Mouse (Mus musculus) kidney, postnatal 0 days (tissue): ENCODE data around the gene Prrg2. TPM values are rescaled to one million over a fixed set of nuclear protein-coding genes. Genes with fewer than 3 reads are reported as not detected.

Experiments used
- ATAC-seq: fragments of 200-750 bp; cut with Nextera tagmentation; replicated peaks from 2 replicates; pipeline ENCODE4 v1.8.0; 2017; ENCODE audit warnings: low read depth, moderate number of reproducible peaks, moderate TSS enrichment, moderate library complexity; ENCODE audit not compliant: low FRiP score
- DNase-seq: peaks from one replicate; pipeline ENCODE4 v3.0.0-alpha.2; 2016; ENCODE audit warnings: low spot score
- H3K27ac ChIP-seq: fragments of 300-500 bp; sonication (generic); 2 replicates; pipeline ENCODE4 v1.5.1; 2014; ENCODE audit warnings: mild to moderate bottlenecking
- H3K27me3 ChIP-seq: fragments of 300-500 bp; sonication (generic); 2 replicates; pipeline ENCODE4 v1.6.1; 2014; ENCODE audit warnings: low read length, mixed read lengths; ENCODE audit not compliant: insufficient read depth
- H3K36me3 ChIP-seq: fragments of 300-500 bp; sonication (generic); 2 replicates; pipeline ENCODE4 v1.6.1; 2014; ENCODE audit warnings: low read length, mixed read lengths; ENCODE audit not compliant: insufficient read depth
- H3K4me1 ChIP-seq: fragments of 300-500 bp; sonication (generic); replicated peaks from 2 replicates; pipeline ENCODE4 v1.6.1; 2014; ENCODE audit warnings: antibody characterized with exemption, low read length, mixed read lengths; ENCODE audit not compliant: insufficient read depth
- H3K4me2 ChIP-seq: fragments of 300-500 bp; sonication (generic); 2 replicates; pipeline ENCODE4 v1.6.1; 2014; ENCODE audit warnings: mild to moderate bottlenecking, low read length, moderate library complexity, mixed read lengths
- H3K4me3 ChIP-seq: fragments of 300-500 bp; sonication (generic); replicated peaks from 2 replicates; pipeline ENCODE4 v1.5.1; 2014; ENCODE audit warnings: low read depth, low read length
- H3K9ac ChIP-seq: fragments of 300-500 bp; sonication (generic); 2 replicates; pipeline ENCODE4 v1.6.1; 2014; ENCODE audit warnings: low read depth, low read length
- H3K9me3 ChIP-seq: fragments of 300-500 bp; sonication (generic); replicated peaks from 2 replicates; pipeline ENCODE4 v1.6.1; 2016; ENCODE audit warnings: low read length, inconsistent platforms, mixed read lengths
- CTCF ChIP-seq: IDR thresholded peaks from 2 replicates; pipeline ENCODE4 v1.5.1; 2016; ENCODE audit warnings: antibody characterized with exemption, low read depth, mild to moderate bottlenecking, moderate library complexity
- WGBS: fragments of 180-500 bp; shearing (Covaris S2); extraction: QIAGEN DNeasy Blood & Tissue Kit; methylation state at CpG from one replicate; pipeline ENCODE4 v1.1.7; 2014; 5-methylcytosine and 5-hydroxymethylcytosine counted together
- microRNA-seq: library from miRNA; unstranded; fragments of <30 nt; microRNA quantifications from one replicate; pipeline ENCODE4, GENCODE M21; 2016
- polyA plus RNA-seq: library from polyadenylated mRNA; unstranded; fragments of >200 nt; fragmentation: Nextera tagmentation; extraction: Ambion mirVana; gene quantifications from 2 replicates; pipeline ENCODE4 v1.2.1, GENCODE M21; 2015

The Prrg2 gene
- polyA plus RNA-seq, 1 experiment from 2014 or later = 44.3 TPM

DNA sequence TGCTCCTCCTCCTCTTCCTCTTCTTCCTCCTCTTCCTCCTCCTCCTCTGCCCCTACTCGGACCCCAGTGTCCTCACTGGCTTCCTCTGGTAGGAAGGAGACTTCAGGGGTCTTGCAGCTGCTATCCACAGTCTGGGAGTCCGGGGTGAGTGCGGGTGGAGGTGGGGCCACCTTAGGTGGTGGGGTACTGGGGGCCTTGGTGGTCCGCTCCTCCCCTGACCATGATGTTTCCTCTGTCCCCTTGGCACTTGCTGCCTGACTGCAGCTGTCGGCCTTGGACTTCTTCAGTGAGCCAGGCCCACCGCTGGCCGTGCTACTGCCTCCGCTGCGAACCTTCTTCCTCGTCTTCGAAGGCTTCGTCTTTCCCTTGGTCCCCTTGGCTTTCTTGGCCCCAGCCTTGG is 56.0 kb downstream of the Prrg2 start:
- DNase-seq = no peak
- 95% methylated on average over 12 of the region's 12 CpGs for WGBS

DNA sequence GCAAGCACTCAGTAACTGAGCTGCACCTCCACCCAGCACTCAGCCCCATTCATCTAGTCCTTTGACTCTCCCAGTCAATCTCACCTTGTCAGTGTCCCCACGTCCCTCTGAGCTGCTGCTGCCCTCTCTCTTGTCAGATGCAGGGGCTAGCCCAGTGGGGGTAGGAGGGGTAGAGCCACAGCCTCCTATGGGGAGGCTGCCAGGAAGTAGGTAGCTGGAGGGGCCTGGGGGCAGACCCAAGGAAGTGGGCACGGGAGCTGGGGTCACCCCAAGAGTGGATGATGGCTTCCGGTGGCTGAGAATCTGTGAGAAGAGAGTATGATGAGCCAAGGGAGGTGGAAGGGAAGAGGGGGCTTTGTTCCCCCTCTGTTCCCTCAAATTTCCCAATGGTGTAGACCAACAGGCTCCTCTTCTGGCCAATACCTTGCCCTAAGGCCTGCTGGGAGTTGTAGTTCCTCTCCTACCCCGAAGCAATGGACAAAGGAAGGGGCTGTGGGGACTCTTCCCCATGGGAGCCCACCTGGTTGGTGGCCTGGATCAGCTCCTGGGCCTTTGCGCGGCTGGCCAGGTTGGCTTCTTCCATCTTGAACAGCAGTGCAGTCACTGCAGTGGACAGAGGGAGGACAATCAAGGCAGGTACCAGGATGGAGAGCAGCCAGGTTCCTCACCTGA is 57.0 kb downstream of the Prrg2 start:
- no peak for ATAC-seq
- no peak for TF ChIP-seq CTCF
- no peaks in the 10 kb centered on the region for H3K9me3 ChIP-seq
- 0 out of 2 replicates have a peak, but pooled peaks cover 3% of the 10 kb centered on the region for H3K4me1 ChIP-seq
- no peak for DNase-seq
- no peaks in the 10 kb centered on the region for H3K27me3 ChIP-seq
- H3K36me3 ChIP-seq = peaks cover 88% of the 10 kb centered on the region
- H3K9ac ChIP-seq = no peak overlapping the region
- H3K27ac ChIP-seq = no peak overlapping the region
- H3K4me2 ChIP-seq = no peak overlapping the region
- H3K4me3 ChIP-seq = no peak overlapping the region
- 89% methylated on average over 6 of the region's 6 CpGs for WGBS

More for the DNA sequence above, 56.0 kb downstream of the Prrg2 start:
- ATAC-seq = no peak
- Histone ChIP-seq H3K27me3 (no peaks in the 10 kb centered on the region), H3K9ac (no peak overlapping the region), H3K4me1 (0 out of 2 replicates have a peak, but pooled peaks cover 3% of the 10 kb centered on the region), H3K36me3 (peaks cover 86% of the 10 kb centered on the region), H3K9me3 (no peaks in the 10 kb centered on the region), H3K27ac (no peak overlapping the region), H3K4me3 (no peak overlapping the region), H3K4me2 (no peak overlapping the region)
- no peak for TF ChIP-seq CTCF

DNA sequence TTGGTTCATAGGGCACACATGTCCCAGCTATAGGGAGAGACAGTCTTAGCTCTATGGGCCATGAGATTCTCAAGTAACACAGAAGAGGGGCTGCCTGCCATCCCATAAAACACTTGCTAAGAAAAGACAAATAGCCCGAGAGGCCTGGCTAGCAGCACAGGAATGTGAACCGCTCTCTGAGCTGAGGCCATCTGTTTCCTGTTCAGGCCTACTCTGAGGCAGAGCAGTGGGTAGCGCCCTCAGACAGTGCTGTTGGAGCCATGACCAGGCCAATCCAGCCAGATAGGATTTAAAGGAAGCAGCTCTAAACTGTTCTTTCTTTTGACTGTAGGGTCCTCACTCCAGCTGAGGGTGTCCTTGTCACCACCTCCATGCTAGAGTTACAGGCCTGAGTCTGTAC is 57.9 kb downstream of the Prrg2 start:
- H3K27ac ChIP-seq = no peak overlapping the region

More for the DNA sequence above, 57.9 kb downstream of the Prrg2 start:
- no peak overlapping the region for H3K4me3 ChIP-seq
- peak; percentile 55 for DNase-seq
- H3K27me3 ChIP-seq = no peaks in the 10 kb centered on the region
- TF ChIP-seq CTCF = no peak
- H3K9me3 ChIP-seq = no peaks in the 10 kb centered on the region
- peaks cover 8% of the 10 kb centered on the region; the same call in 1 of the 2 replicates for H3K4me1 ChIP-seq
- WGBS = 47% methylated on average over 3 of the region's 3 CpGs
- H3K9ac ChIP-seq = no peak overlapping the region
- no peak overlapping the region for H3K4me2 ChIP-seq
- peaks cover 88% of the 10 kb centered on the region for H3K36me3 ChIP-seq
- no peak for ATAC-seq

Small RNAs within 50 kb of the gene (microRNA-seq; reads per million reads assigned to microRNA genes)
- not detected for gene Mir7054

Other genes with a start within 250 kb of the Prrg2 start
- 57.6 and 62.4 TPM in 2 replicates for gene Nup62, start 246.6 kb downstream of the Prrg2 start, polyA plus RNA-seq
- 0.88 and 1.0 TPM in 2 replicates for gene Il4i1, start 246.3 kb downstream of the Prrg2 start, polyA plus RNA-seq
- gene Atf5, start 246.0 kb downstream of the Prrg2 start, polyA plus RNA-seq = 4.2 and 5.3 TPM in 2 replicates
- gene Akt1s1, start 213.7 kb downstream of the Prrg2 start, polyA plus RNA-seq = 108 and 111 TPM in 2 replicates
- 78.0 and 87.0 TPM in 2 replicates for gene Tbc1d17, start 213.6 kb downstream of the Prrg2 start, polyA plus RNA-seq
- gene Pnkp, start 205.5 kb downstream of the Prrg2 start, polyA plus RNA-seq = 34.0 and 36.4 TPM in 2 replicates
- gene Ptov1, start 192.9 kb downstream of the Prrg2 start, polyA plus RNA-seq = 377 and 412 TPM in 2 replicates
- 91.4 and 97.8 TPM in 2 replicates for gene Med25, start 170.0 kb downstream of the Prrg2 start, polyA plus RNA-seq
- 19.9 and 21.1 TPM in 2 replicates for gene Fuz, start 166.6 kb downstream of the Prrg2 start, polyA plus RNA-seq
- 55.8 and 55.9 TPM in 2 replicates for gene Ap2a1, start 133.2 kb downstream of the Prrg2 start, polyA plus RNA-seq
- gene Tsks, start 119.5 kb downstream of the Prrg2 start, polyA plus RNA-seq = 0.13 and 0.14 TPM in 2 replicates
- gene Cpt1c, start 87.8 kb downstream of the Prrg2 start, polyA plus RNA-seq = 13.2 and 13.7 TPM in 2 replicates
- 414 and 449 TPM in 2 replicates for gene Prmt1, start 76.1 kb downstream of the Prrg2 start, polyA plus RNA-seq
- 73.6 and 76.0 TPM in 2 replicates for gene Irf3, start 65.0 kb downstream of the Prrg2 start, polyA plus RNA-seq
- gene Bcl2l12, start 64.0 kb downstream of the Prrg2 start, polyA plus RNA-seq = 42.8 and 43.4 TPM in 2 replicates
- 25.6 and 27.3 TPM in 2 replicates for gene Scaf1, start 46.3 kb downstream of the Prrg2 start, polyA plus RNA-seq
- 47.6 and 53.0 TPM in 2 replicates for gene Rras, start 44.7 kb downstream of the Prrg2 start, polyA plus RNA-seq
- 5.8 and 6.1 TPM in 2 replicates for gene Prr12, start 9.8 kb downstream of the Prrg2 start, polyA plus RNA-seq
- gene Nosip, start 248 bp downstream of the Prrg2 start, polyA plus RNA-seq = 65.0 and 65.3 TPM in 2 replicates
- 215 and 228 TPM in 2 replicates for gene Rcn3, start 29.5 kb upstream of the Prrg2 start, polyA plus RNA-seq
- 134 and 145 TPM in 2 replicates for gene Fcgrt, start 41.2 kb upstream of the Prrg2 start, polyA plus RNA-seq
- 1,486 and 1,553 TPM in 2 replicates for gene Rps11, start 61.8 kb upstream of the Prrg2 start, polyA plus RNA-seq
- gene Rpl13a, start 66.1 kb upstream of the Prrg2 start, polyA plus RNA-seq = 1,804 and 1,959 TPM in 2 replicates
- gene Gm45713, start 73.6 kb upstream of the Prrg2 start, polyA plus RNA-seq = 0.83 and 1.3 TPM in 2 replicates
- 2.2 and 2.4 TPM in 2 replicates for gene Flt3l, start 73.8 kb upstream of the Prrg2 start, polyA plus RNA-seq
- gene Pih1d1, start 91.6 kb upstream of the Prrg2 start, polyA plus RNA-seq = 81.3 and 88.6 TPM in 2 replicates
- 55.4 and 62.7 TPM in 2 replicates for gene Aldh16a1, start 91.9 kb upstream of the Prrg2 start, polyA plus RNA-seq
- gene Slc17a7, start 101.3 kb upstream of the Prrg2 start, polyA plus RNA-seq = 0.17 TPM in 2 replicates
- gene Gfy, start 116.9 kb upstream of the Prrg2 start, polyA plus RNA-seq = not detected in 2 replicates
- not detected in 2 replicates for gene Pth2, start 118.3 kb upstream of the Prrg2 start, polyA plus RNA-seq
- gene Ccdc155, start 142.2 kb upstream of the Prrg2 start, polyA plus RNA-seq = 0.36 and 0.43 TPM in 2 replicates
- 0.47 and 1.3 TPM in 2 replicates for gene Dkkl1, start 149.5 kb upstream of the Prrg2 start, polyA plus RNA-seq
- gene Tead2, start 153.1 kb upstream of the Prrg2 start, polyA plus RNA-seq = 94.3 and 112 TPM in 2 replicates
- 2.1 and 2.6 TPM in 2 replicates for gene Cd37, start 176.4 kb upstream of the Prrg2 start, polyA plus RNA-seq
- 0.18 and 0.45 TPM in 2 replicates for gene Slc6a16, start 178.4 kb upstream of the Prrg2 start, polyA plus RNA-seq
- not detected in 2 replicates for gene Slc6a21, start 214.8 kb upstream of the Prrg2 start, polyA plus RNA-seq